Mouse (Mus musculus) adrenal gland, postnatal 25 days (tissue): ENCODE data around the gene Gm13040. TPM values are rescaled to one million over a fixed set of nuclear protein-coding genes. Genes with fewer than 3 reads are reported as not detected.
"Not testable (repeated sequence)": the region's sequence is repeated elsewhere in the genome, so short reads cannot be mapped to it uniquely, and the experiment has no call there.

ENCODE experiments used
- DNase-seq: peaks from one replicate; pipeline ENCODE4 v3.0.0; 2021; ENCODE audit warnings: mixed read lengths
- long read RNA-seq: library from polyadenylated mRNA; stranded (forward); transcript quantifications from one replicate; pipeline ENCODE4 v2.0.0, GENCODE M21; 2021
- total RNA-seq: library from RNA; stranded (reverse); gene quantifications from 2 replicates; pipeline ENCODE4 v1.2.3, GENCODE M21; 2021

Gm13040 gene
- total RNA-seq, result not detected in 2 replicates
- long read RNA-seq, result 0 reads

DNA sequence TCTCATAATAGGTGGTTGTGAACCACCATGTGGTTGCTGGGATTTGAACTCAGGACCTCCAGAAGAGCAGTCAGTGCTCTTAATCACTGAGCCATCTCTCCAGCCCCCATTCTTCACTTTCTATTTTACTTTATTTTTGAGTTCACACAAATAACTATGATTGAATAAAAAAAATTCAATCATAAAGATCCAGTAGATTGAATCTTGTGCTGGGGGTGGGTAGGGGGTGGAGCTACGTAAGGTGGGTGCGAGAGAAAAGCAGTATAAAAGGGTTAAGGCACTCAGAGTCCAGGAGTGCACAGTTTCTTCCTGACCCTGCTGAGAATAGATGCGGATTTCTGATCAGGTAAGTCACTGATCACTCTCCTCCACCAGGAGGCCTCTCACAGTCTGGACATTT lies at the start of gene Gm13040:
TSS of gene Gm13040 (plus strand) at position 301 of the 400 bp plus-strand sequence.
- not testable (repeated sequence) for DNase-seq

DNA sequence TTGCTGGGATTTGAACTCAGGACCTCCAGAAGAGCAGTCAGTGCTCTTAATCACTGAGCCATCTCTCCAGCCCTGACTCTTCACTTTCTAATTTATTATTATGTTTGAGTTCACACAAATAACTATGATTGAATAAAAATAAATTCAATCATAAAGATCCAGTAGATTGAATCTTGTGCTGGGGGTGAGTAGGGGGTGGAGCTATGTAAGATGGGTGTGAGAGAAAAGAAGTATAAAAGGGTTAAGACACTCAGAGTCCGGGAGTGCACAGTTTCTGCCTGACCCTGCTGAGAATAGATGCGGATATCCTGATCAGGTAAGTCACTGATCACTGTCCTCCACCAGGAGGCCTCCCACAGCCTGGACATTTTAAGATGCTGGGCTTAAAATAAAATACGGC lies 24.7 kb upstream of the Gm13040 start, which contains the start of gene Gm13043:
TSS of gene Gm13043 (plus strand) at position 301 of the 400 bp plus-strand sequence.
- DNase-seq, result no peak

DNA sequence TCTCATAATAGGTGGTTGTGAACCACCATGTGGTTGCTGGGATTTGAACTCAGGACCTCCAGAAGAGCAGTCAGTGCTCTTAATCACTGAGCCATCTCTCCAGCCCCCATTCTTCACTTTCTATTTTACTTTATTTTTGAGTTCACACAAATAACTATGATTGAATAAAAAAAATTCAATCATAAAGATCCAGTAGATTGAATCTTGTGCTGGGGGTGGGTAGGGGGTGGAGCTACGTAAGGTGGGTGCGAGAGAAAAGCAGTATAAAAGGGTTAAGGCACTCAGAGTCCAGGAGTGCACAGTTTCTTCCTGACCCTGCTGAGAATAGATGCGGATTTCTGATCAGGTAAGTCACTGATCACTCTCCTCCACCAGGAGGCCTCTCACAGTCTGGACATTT lies 15.6 kb downstream of the Gm13040 start, which contains the start of the genes BC080695 and Gm13057:
TSS of gene BC080695 (plus strand) at position 301 of the 400 bp plus-strand sequence.
TSS of gene Gm13057 (plus strand) at position 310 of the 400 bp plus-strand sequence.
- DNase-seq, result not testable (repeated sequence)

Other genes starting within 250 kb of the Gm13040 start
- 2.8 and 4.1 TPM in 2 replicates for gene Pdpn, start 236.4 kb upstream of the Gm13040 start, total RNA-seq
- gene Lrrc38, start 186.2 kb upstream of the Gm13040 start, total RNA-seq, result not detected in 2 replicates
- gene Pramel1, start 141.5 kb upstream of the Gm13040 start, total RNA-seq, result not detected in 2 replicates
- 11.6 and 13.0 TPM in 2 replicates for gene Pramef8, start 123.5 kb upstream of the Gm13040 start, total RNA-seq
- gene Oog4, start 85.6 kb upstream of the Gm13040 start, total RNA-seq, result not detected in 2 replicates
- gene Gm13043, start 24.6 kb upstream of the Gm13040 start, total RNA-seq, result not detected in 2 replicates
- not detected in 2 replicates for gene BC080695, start 15.7 kb downstream of the Gm13040 start, total RNA-seq
- gene Gm13057, start 15.8 kb downstream of the Gm13040 start, total RNA-seq, result not detected in 2 replicates
- not detected in 2 replicates for gene Gm13083, start 79.0 kb downstream of the Gm13040 start, total RNA-seq
- gene Gm13088, start 121.3 kb downstream of the Gm13040 start, total RNA-seq, result not detected in 2 replicates
- not detected in 2 replicates for gene Gm13089, start 166.8 kb downstream of the Gm13040 start, total RNA-seq
- gene Gm13078, start 183.5 kb downstream of the Gm13040 start, total RNA-seq, result not detected in 2 replicates